Mouse (Mus musculus) heart, embryonic 10.5 days (tissue): ENCODE measurements around the gene Nusap1. TPM values are rescaled to one million over a fixed set of nuclear protein-coding genes. Genes with fewer than 3 reads are reported as not detected.
A peak's percentile ranks its signal among the peaks of the same experiment; 100 is the strongest.
"Not testable (repeated sequence)": the region's sequence is repeated elsewhere in the genome, so short reads cannot be mapped to it uniquely, and the experiment has no call there.

Experiments
- DNase-seq: peaks from one replicate; pipeline ENCODE4 v3.0.0-alpha.2; 2017; ENCODE audit warnings: low spot score
- H3K27ac ChIP-seq: fragments of 300-500 bp; sonication (generic); 2 replicates; pipeline ENCODE4 v1.5.1; 2016; ENCODE audit warnings: mild to moderate bottlenecking
- H3K27me3 ChIP-seq: fragments of 300-500 bp; sonication (generic); 2 replicates; pipeline ENCODE4 v1.6.1; 2016; ENCODE audit warnings: mild to moderate bottlenecking; ENCODE audit not compliant: poor library complexity, insufficient read depth, severe bottlenecking
- H3K36me3 ChIP-seq: fragments of 300-500 bp; sonication (generic); 2 replicates; pipeline ENCODE4 v1.6.1; 2016; ENCODE audit warnings: mild to moderate bottlenecking, moderate library complexity
- H3K4me1 ChIP-seq: fragments of 300-500 bp; sonication (generic); 2 replicates; pipeline ENCODE4 v1.6.1; 2016; ENCODE audit warnings: mild to moderate bottlenecking
- H3K4me3 ChIP-seq: fragments of 300-500 bp; sonication (generic); 2 replicates; pipeline ENCODE4 v1.5.1; 2016; ENCODE audit warnings: mild to moderate bottlenecking, moderate library complexity
- H3K9me3 ChIP-seq: fragments of 300-500 bp; sonication (generic); 2 replicates; pipeline ENCODE4 v1.6.1; 2016; ENCODE audit warnings: mild to moderate bottlenecking, moderate library complexity
- WGBS: fragments of 180-500 bp; shearing (Covaris S2); methylation state at CpG from one replicate; pipeline ENCODE4 v1.1.7; 2016; 5-methylcytosine and 5-hydroxymethylcytosine counted together
- polyA plus RNA-seq: library from polyadenylated mRNA; unstranded; fragments of >200 nt; fragmentation: Nextera tagmentation; extraction: Ambion mirVana; gene quantifications from 2 replicates; pipeline ENCODE4 v1.2.1, GENCODE M21; 2016

The Nusap1 gene
- polyA plus RNA-seq, 1 experiment from 2014 or later, result 56.7 TPM

DNA sequence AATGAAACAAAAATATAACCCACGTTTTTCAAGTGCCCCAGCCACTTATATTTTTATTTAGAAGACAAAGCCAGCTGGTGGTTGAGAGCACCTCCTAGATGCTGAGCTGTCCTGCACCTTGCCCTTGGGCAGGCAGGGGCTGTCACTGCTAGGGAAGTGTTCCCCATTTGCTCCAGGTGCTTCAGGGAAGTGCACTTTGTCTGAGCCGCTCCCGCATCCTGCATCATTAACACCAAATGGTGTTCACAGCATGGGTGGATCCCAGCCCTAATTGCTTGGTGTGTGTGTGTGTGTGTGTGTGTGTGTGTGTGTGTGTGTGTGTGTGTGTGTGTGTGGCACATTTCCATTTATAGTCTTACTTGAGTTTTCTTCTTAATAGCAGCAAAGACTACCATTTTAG is 16.5 kb upstream of the Nusap1 start:
- H3K4me1 ChIP-seq, result peaks cover 11% of the 10 kb centered on the region; the same call in 1 of the 2 replicates
- not testable (repeated sequence) for H3K27me3 ChIP-seq, H3K27ac ChIP-seq, H3K9me3 ChIP-seq, H3K4me3 ChIP-seq, DNase-seq
- 54% methylated on average over 3 of the region's 3 CpGs for WGBS
- H3K36me3 ChIP-seq, result peaks cover 88% of the 10 kb centered on the region

DNA sequence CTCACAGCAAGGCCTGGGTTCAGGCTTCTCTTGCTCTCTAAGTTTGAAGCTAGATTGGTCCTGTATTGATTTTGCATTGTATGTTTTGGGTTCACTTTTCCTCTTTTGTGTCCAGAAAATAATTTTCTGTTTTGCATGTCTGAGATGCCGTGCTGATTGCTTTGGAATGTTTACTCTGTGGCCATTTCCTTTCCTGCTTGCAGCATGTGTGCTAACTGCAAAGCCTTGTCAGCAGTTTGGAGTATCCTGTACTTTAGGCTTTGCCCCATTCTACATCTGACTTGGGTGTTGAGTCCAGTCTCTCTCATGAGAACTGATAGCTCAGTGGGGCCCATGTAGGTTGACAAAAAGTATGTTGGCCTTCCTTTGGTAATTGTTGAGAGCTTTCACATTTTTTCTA is 15.6 kb upstream of the Nusap1 start:
- 58% methylated on average over 1 of the region's 1 CpGs for WGBS
- Histone ChIP-seq H3K27ac (no peak overlapping the region), H3K4me1 (0 out of 2 replicates have a peak, but pooled peaks cover 7% of the 10 kb centered on the region), H3K27me3 (no peaks in the 10 kb centered on the region), H3K36me3 (peaks cover 89% of the 10 kb centered on the region), H3K4me3 (no peak overlapping the region), H3K9me3 (no peaks in the 10 kb centered on the region)
- no peak for DNase-seq

DNA sequence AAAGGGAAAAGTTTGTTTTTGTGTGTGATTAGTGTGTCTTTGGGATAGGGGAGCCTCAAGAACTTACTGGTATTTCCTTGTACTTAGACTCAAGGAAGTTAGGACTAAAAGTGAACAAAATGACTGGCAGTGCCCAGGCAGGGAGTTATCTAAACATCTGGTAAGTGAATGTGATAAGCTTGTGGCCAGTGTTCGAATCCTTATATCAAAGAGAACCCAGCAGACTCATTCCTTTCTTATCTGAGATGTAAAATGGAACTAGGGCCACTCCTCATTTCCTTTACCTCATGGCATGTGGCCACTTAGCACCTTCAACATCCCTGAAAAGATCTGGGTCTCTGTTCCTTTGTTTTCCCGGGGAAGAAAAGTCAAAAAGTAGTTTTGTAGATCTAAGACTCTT is 14.2 kb upstream of the Nusap1 start:
- no peak overlapping the region for H3K27ac ChIP-seq
- H3K36me3 ChIP-seq, result peaks cover 89% of the 10 kb centered on the region
- 17% methylated on average over 2 of the region's 2 CpGs for WGBS
- H3K4me1 ChIP-seq, result 0 out of 2 replicates have a peak, but pooled peaks cover 7% of the 10 kb centered on the region
- no peaks in the 10 kb centered on the region for H3K27me3 ChIP-seq
- DNase-seq, result no peak
- no peak overlapping the region for H3K4me3 ChIP-seq
- no peaks in the 10 kb centered on the region for H3K9me3 ChIP-seq

DNA sequence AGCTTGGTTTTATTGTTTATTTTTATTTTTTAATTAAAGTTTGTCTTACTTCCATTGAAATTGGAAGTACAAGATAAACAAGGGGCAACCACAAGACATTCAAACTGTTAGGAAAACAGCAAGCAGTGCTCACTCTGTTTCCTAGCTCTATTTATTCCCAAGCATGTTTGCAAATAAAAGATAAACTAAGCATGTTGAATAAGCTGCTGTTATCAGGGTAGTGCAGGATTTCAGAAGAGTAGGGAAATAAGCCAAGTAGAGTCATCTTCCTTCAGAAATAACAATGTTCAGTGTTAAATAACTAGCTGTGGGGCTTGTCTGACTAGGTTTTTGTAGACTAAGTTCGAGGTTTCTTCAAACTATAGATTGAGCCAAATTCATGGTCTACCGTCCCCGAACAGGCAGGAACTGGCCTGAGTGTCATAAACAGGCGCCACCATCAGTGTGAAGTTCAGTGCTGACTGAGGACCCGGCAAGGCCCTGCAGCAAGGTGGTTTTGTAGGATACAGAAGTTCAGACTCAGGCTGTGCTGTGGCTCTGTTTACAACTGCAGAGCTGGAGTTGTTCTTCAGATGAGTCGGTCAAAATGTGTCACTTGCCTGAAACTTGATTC is 12.6 kb upstream of the Nusap1 start:
- DNase-seq, result no peak
- Histone ChIP-seq H3K27ac (no peak overlapping the region), H3K4me3 (no peak overlapping the region), H3K27me3 (no peaks in the 10 kb centered on the region), H3K4me1 (0 out of 2 replicates have a peak, but pooled peaks cover 7% of the 10 kb centered on the region), H3K36me3 (peaks cover 82% of the 10 kb centered on the region), H3K9me3 (no peaks in the 10 kb centered on the region)
- WGBS, result 86% methylated on average over 6 of the region's 6 CpGs

DNA sequence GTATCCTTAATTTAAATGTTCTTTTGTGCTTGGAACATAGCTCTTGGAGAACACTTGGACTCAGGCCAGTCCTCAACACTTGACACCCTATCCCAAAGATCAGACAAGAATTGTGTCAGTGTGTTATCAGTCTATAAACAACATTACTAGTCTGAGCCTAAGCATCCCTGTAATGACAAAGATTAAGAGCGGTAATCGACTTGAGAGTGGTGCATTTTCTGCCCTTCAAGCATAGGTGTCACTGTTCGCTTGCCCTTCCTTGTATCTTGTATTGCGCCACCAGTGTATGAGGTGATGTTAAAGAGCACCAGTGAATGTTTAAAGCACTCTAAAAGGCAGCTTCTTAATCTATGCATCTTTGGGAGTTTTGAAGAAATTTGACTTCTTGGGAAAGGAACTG is 11.1 kb upstream of the Nusap1 start:
- no peak overlapping the region for H3K27ac ChIP-seq
- 0 out of 2 replicates have a peak, but pooled peaks cover 3% of the 10 kb centered on the region for H3K4me1 ChIP-seq
- no peak overlapping the region for H3K4me3 ChIP-seq
- H3K27me3 ChIP-seq, result no peaks in the 10 kb centered on the region
- DNase-seq, result no peak
- no peaks in the 10 kb centered on the region for H3K9me3 ChIP-seq
- peaks cover 83% of the 10 kb centered on the region for H3K36me3 ChIP-seq
- 89% methylated on average over 4 of the region's 4 CpGs for WGBS

DNA sequence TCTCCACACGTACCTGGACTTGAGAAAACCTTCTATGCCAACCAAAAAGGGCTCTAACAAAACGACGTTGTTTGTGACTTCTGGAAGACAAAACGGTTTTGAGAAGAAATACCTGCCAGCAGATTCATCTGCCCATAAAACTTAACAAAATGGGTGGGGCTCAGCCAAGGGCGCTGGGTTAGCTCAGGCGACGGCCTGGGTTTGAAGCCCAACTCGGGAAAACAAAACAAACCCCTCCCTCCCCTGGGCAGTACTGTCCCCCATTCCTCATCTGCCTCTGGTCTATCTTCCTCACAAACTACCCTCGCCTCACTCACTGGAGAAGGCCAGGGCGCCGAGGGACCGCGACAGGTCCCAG is 278 bp upstream of the Nusap1 start:
- no peak for DNase-seq
- no peaks in the 10 kb centered on the region for H3K27me3 ChIP-seq
- WGBS, result under 1% methylated on average over 13 of the region's 13 CpGs
- peaks cover 5% of the 10 kb centered on the region; the same call in 1 of the 2 replicates for H3K36me3 ChIP-seq
- H3K9me3 ChIP-seq, result no peaks in the 10 kb centered on the region
- H3K27ac ChIP-seq, result peak overlapping the region; percentile 94
- peaks cover 21% of the 10 kb centered on the region for H3K4me1 ChIP-seq
- peak overlapping the region; percentile 91 for H3K4me3 ChIP-seq

DNA sequence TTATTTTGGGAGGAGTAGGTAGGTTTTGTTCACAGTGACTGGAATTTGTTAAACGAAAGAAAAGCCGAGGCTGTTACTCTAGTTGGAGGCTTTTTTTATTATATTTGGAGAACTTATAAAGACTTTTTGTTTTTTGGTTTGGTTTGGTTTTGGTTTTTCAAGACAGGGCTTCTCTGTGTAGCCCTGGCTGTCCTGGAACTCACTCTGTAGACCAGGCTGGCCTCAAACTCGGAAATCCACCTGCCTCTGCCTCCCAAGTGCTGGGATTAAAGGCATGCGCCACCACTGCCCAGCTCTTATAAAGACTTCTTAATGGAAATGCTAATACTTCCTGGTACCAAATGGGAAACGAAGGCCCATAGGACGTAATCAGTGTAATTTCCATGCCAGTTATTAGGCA is 904 bp downstream of the Nusap1 start:
- DNase-seq, H3K9me3 ChIP-seq, H3K27me3 ChIP-seq: not testable (repeated sequence)
- H3K36me3 ChIP-seq, result peaks cover 14% of the 10 kb centered on the region
- peaks cover 21% of the 10 kb centered on the region for H3K4me1 ChIP-seq
- H3K27ac ChIP-seq, result peak overlapping the region; percentile 89
- H3K4me3 ChIP-seq, result peak overlapping the region; percentile 91
- WGBS, result 18% methylated on average over 6 of the region's 6 CpGs

DNA sequence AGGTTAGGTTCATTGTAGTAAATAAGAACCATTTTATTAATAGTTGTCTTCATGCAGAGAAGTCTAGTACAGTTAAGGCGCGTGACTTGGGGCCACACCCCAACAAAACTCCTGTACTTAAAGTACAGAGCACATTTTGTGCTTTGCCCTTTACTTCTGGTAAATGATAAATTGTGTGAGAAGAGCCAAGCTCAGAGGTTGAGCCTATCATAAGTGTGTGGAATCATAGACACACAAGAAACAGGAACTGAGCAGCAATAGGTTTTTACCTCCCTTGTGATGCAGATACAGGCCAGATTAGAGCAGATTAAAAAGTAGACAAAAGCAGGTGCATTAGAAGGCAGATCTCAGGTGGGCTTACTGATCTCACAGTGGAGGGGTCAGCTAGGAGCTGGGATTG is 3.2 kb downstream of the Nusap1 start:
- Histone ChIP-seq H3K4me3 (0 out of 2 replicates have a peak overlapping the region, but pooled peaks have one; percentile 16), H3K27me3 (no peaks in the 10 kb centered on the region), H3K4me1 (peaks cover 21% of the 10 kb centered on the region), H3K9me3 (no peaks in the 10 kb centered on the region), H3K36me3 (peaks cover 30% of the 10 kb centered on the region), H3K27ac (0 out of 2 replicates have a peak overlapping the region, but pooled peaks have one; percentile 31)
- no peak for DNase-seq
- WGBS, result 97% methylated on average over 2 of the region's 2 CpGs

DNA sequence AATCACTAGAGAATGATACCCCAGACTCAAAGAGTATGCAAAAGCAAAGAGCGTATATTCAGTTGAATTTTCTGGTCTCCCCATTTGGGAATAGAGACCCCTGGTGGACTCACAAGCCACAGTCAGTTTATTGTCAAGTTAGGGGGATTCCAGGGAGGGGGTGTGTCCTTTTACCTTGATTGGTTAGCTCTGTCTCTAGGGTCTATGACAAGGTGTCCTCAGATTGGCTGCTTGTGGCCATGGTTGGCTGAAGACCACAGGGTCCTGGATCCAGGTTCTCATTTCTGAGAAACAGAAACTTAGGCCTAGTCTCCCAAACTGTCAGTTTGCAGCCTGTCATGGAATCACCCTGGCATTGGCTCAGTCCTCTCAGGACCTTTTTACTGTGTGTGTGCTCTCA is 18.7 kb downstream of the Nusap1 start:
- DNase-seq, result no peak
- WGBS, result 83% methylated on average over 1 of the region's 1 CpGs
- no peaks in the 10 kb centered on the region for H3K27me3 ChIP-seq
- H3K4me3 ChIP-seq, result no peak overlapping the region
- no peaks in the 10 kb centered on the region for H3K9me3 ChIP-seq
- no peak overlapping the region for H3K27ac ChIP-seq
- no peaks in the 10 kb centered on the region for H3K4me1 ChIP-seq
- peaks cover 96% of the 10 kb centered on the region for H3K36me3 ChIP-seq

DNA sequence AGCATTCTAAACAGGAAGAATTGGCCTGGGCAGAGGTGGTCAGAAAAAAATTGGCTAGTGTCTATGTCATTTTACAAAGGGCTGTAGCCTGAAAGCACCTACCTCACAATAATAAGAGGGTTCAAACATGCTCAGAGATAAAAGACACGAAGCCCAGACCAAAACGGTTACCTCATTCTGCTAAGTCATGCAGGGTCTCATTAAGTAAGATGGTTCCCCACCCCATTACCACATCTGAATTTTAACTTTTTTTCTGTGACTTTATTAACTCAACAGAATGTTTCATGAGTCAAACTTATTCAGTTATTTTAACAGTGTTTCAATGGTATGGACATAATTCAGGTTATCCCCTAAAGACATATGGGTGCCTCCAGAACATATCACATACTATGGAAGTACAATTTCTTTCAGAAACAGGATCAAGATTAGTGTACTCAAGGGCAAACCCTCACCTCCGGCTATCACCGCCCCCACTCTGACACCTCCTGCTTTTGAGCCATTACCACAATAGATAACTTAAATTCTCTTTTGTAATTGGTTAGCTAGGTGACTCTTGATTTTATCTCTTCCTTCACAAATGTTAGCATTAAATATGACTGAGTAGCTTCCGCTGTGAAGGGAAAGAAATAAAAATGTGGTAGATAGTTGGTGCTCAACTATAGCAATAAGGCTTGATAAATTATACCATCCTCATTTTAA is 23.3 kb downstream of the Nusap1 start:
- peaks cover 97% of the 10 kb centered on the region for H3K36me3 ChIP-seq
- 92% methylated on average over 5 of the region's 5 CpGs for WGBS
- H3K9me3 ChIP-seq, result no peaks in the 10 kb centered on the region

DNA sequence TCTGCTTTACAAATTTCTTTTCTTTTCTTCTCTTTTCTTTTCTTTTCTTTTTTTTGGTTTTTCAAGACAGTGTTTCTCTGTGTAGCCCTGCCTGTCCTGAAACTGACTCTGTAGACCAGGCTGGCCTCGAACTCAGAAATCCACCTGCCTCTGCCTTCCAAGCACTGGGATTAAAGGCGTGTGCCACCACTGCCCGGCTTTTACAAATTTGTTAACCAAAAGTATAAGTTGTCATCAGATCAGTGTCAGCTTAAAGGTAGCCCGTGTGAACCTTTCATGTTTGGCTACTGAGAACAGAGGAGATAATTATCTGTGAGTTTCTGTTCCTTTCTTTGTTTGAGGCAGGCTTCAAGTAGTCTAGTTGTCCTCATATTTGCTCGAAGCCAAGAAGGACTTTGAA is 26.2 kb downstream of the Nusap1 start:
- DNase-seq, result no peak
- no peaks in the 10 kb centered on the region for H3K4me1 ChIP-seq
- no peaks in the 10 kb centered on the region for H3K27me3 ChIP-seq
- peaks cover 96% of the 10 kb centered on the region for H3K36me3 ChIP-seq
- no peak overlapping the region for H3K27ac ChIP-seq
- no peak overlapping the region for H3K4me3 ChIP-seq
- 91% methylated on average over 5 of the region's 5 CpGs for WGBS
- no peaks in the 10 kb centered on the region for H3K9me3 ChIP-seq

More for the DNA sequence above, 23.3 kb downstream of the Nusap1 start:
- no peak for DNase-seq
- no peaks in the 10 kb centered on the region for H3K27me3 ChIP-seq
- no peak overlapping the region for H3K27ac ChIP-seq
- no peaks in the 10 kb centered on the region for H3K4me1 ChIP-seq
- H3K4me3 ChIP-seq, result no peak overlapping the region

DNA sequence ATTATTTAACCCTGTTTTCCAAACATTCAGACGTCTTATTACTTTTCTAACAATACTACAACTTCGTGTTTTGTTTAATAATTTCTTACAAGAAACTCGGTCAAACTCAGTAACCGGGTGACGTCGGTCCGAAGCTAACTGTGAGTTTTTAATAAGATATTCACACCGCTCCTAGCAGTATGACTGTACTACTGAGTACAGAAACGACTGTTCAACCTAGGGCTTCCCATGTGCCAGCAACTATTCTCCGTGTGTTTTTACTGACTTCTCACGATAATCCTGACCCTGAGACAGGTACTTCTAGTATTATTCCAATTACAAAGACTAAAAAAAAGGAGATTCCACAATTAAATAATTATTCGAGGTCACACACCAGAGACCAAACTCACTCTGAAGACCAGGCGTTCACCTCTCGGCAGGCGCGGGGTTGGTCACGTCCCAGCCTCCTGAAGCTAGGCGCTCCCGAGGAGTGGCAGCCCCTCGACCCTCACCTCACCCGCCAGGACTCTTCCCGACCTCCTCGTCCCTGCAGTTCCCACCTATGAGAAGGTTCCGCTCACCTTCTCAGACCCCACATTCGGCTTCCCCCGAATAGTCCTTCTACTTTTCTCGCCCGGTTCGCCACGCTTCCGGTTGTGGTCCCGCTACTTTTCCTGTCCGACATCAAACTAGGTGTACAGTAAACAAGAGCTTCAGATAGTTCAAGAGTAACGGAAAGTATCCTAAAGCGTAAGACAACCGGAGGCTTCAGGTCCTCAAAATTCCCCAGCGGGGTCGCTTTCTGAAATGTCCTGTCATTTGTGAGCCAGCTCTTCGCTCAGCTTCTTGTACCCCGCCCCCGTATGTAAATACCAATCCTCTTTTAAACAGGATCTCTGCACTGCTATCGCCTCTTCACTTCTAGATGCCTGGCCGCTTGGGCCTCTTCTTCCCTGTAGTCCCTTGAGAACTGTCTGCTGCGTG is 44.4 kb downstream of the Nusap1 start, which contains the start of gene Ndufaf1:
TSS of gene Ndufaf1 (minus strand) at position 608 of the 963 bp plus-strand sequence.
- Histone ChIP-seq H3K27ac (peak within 1 kb of the TSS; percentile 93), H3K9me3 (no peaks in the 10 kb centered on the region), H3K4me3 (peak within 1 kb of the TSS; percentile 91), H3K36me3 (peaks cover 27% of the 10 kb centered on the region), H3K27me3 (no peaks in the 10 kb centered on the region), H3K4me1 (peaks cover 6% of the 10 kb centered on the region)
- WGBS, result 1% methylated on average over 44 of the region's 44 CpGs
- peak; percentile 94 for DNase-seq
